Mouse (Mus musculus): ENCODE measurements around the gene Ptpn7. TPM values are rescaled to one million over a fixed set of nuclear protein-coding genes. Genes with fewer than 3 reads are reported as not detected.
"Not testable (repeated sequence)": the region's sequence is repeated elsewhere in the genome, so short reads cannot be mapped to it uniquely, and the experiment has no call there.

Ptpn7 gene
- polyA plus RNA-seq, 2 experiments from 2014 or later, result 166 to 302 TPM

- no peak for ATAC-seq
Measured at GRCm38 (mm10) chr1:135188197-135188596, 55.7 kb downstream of the Ptpn7 start.

DNA sequence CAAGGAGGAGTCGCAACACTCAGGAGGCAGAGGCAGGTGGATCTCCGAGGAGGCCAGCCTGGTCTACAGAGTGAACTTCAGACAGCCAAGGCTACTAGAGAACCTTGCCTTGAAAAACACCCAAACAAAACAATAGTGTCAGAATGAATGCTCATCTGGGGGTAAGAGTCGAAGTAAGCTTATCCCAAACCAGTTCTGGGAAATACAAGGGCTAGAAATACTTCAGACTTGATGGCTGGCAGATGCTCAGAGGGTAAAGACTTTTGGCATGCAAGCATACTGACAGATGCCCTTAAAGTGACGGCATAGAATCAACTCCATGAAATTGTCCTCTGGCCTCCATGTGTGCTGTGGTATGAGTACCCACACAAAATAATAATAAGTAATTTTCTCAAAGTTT, 56.7 kb downstream of the Ptpn7 start:
- no peak for ATAC-seq

DNA sequence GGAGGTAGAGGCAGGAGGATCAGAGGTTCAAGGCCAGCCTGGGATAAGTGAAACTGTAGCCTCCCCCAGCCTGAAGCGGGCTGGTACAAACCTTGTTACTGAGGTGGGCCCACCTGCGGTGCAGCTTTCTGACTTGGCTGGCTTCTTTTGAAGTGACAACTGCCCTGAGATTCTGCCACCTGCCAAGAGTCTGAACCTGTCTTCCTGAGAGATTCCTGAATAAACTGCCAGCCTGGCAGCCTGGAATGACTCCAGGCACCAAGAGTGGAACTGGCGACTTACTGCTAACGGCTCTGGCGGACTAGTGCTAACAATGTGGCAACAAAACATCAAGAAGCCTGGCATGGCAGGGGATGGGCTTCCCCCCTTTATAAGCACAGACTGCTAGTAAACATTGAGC, 61.8 kb downstream of the Ptpn7 start:
- not testable (repeated sequence) for ATAC-seq

Other genes starting within 250 kb of the Ptpn7 start
- gene Ppp1r12b, start 176.8 kb upstream of the Ptpn7 start, polyA plus RNA-seq (2017; shearing (Covaris generic)), result 1 to 10 TPM; 7.7 to 7.9 TPM
- 1 to 10 TPM; 5.6 to 6.3 TPM for gene Ube2t, start 170.1 kb upstream of the Ptpn7 start, polyA plus RNA-seq (2017; shearing (Covaris generic))
- under 1 TPM in 1 of 2 experiments, not detected in 1; 0.08 TPM for gene Lgr6, start 27.4 kb upstream of the Ptpn7 start, polyA plus RNA-seq (2017; shearing (Covaris generic))
- 10 to 100 TPM; 11.5 to 13.8 TPM for gene Arl8a, start 14.1 kb downstream of the Ptpn7 start, polyA plus RNA-seq (2017; shearing (Covaris generic))
- gene Gpr37l1, start 35.0 kb downstream of the Ptpn7 start, polyA plus RNA-seq (2017; shearing (Covaris generic)), result not detected
- gene Elf3, start 125.9 kb downstream of the Ptpn7 start, polyA plus RNA-seq (2017; shearing (Covaris generic)), result not detected
- 10 to 100 TPM; 34.5 to 45.6 TPM for gene Rnpep, start 151.4 kb downstream of the Ptpn7 start, polyA plus RNA-seq (2017; shearing (Covaris generic))
- 100 to 1,000 TPM; 197 to 215 TPM for gene Timm17a, start 181.1 kb downstream of the Ptpn7 start, polyA plus RNA-seq (2017; shearing (Covaris generic))
- gene Lmod1, start 192.1 kb downstream of the Ptpn7 start, polyA plus RNA-seq (2017; shearing (Covaris generic)), result under 1 TPM in 1 of 2 experiments, not detected in 1; 0.15 TPM
- under 1 TPM in 1 of 2 experiments, not detected in 1; 0.36 TPM for gene Shisa4, start 242.5 kb downstream of the Ptpn7 start, polyA plus RNA-seq (2017; shearing (Covaris generic))